Comparison of ENCODE assay signal across 9 mouse cellular contexts in the genomic region with DNA sequence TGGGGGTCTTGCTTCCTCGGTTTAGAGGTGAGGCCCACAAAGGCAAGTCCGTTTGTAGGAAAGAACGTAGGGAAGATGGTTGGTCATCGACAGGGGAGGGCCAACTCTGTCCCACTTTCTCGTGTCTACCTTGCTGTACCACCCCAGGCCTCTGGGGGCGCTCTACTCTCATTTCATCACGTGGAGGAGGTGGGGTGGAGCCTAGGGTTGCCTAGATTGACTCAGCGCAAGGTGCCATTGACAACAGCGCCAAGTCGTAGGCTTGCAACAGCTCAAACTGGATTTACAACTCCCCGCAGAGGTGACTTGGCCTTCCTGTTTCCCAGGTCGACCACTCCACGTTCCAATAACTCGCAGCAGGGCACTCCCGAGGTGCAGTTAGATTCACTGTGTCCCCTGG. TPM values are rescaled to one million over a fixed set of nuclear protein-coding genes. Genes with fewer than 3 reads are reported as not detected.
DNase-seq lines count a peak whose midpoint lies in the region; ATAC-seq lines count a peak whose summit lies in the region.
"Had no signal": no experiment of that assay in that cellular context is flagged by ENCODE, and none has a peak within 500 bp of the region (broad histone marks: within the 10 kb centered on the region; RNA-seq: fewer than 3 reads in every experiment).

No protein-coding gene starts in this region.

- 45% methylated on average over 15 of the region's 15 CpGs for WGBS in lung, embryonic 15.5 days
- 44% methylated on average over 15 of the region's 15 CpGs for WGBS in heart, embryonic 15.5 days

- H3K4me2 ChIP-seq in lung, embryonic 15.5 days: peak overlapping the region; percentile 30; the same call in 1 of the 2 replicates
- H3K4me2 ChIP-seq in heart, embryonic 15.5 days: peak overlapping the region; percentile 41

- no peak overlapping the region for H3K9ac ChIP-seq in lung, embryonic 15.5 days
- H3K9ac ChIP-seq in heart, embryonic 15.5 days: no peak overlapping the region

- peaks cover 8% of the 10 kb centered on the region; the same call in 1 of the 2 replicates for H3K4me1 ChIP-seq in lung, embryonic 15.5 days
- H3K4me1 ChIP-seq in heart, embryonic 15.5 days (replicated peaks): peaks cover 4% of the 10 kb centered on the region; the same call in 1 of the 2 replicates

- no peaks in the 10 kb centered on the region for H3K36me3 ChIP-seq in lung, embryonic 15.5 days
- no peaks in the 10 kb centered on the region for H3K36me3 ChIP-seq in heart, embryonic 15.5 days

- no peaks in the 10 kb centered on the region for H3K27me3 ChIP-seq in lung, embryonic 15.5 days
- H3K27me3 ChIP-seq in heart, embryonic 15.5 days: no peaks in the 10 kb centered on the region

- H3K4me3 ChIP-seq in lung, embryonic 15.5 days: no peak overlapping the region
- H3K4me3 ChIP-seq in heart, embryonic 15.5 days: no peak overlapping the region

- no peaks in the 10 kb centered on the region for H3K9me3 ChIP-seq in lung, embryonic 15.5 days
- no peaks in the 10 kb centered on the region for H3K9me3 ChIP-seq in heart, embryonic 15.5 days (replicated peaks)

- no peak for DNase-seq in lung, postnatal 25 days (ENCODE audit: low spot score)
- DNase-seq in R1 (ENCODE audit: low read depth, low spot score): peak; percentile 97
- DNase-seq in natural killer cell, adult 2 months (ENCODE audit: low spot score in 2 of 2): peak; percentile 21 to 22
- DNase-seq in urinary bladder, postnatal 25 days (ENCODE audit: low spot score): no peak
- DNase-seq in right cerebral cortex, postnatal 25 days: no peak
- DNase-seq: adrenal gland, postnatal 14 days; gastrocnemius, postnatal 36 days had no signal

- no peak for ATAC-seq in lung, embryonic 15.5 days (ENCODE audit: borderline replicate concordance, extremely low read depth, low FRiP score, low TSS enrichment)
- ATAC-seq in heart, embryonic 15.5 days (replicated peaks; ENCODE audit: insufficient number of reproducible peaks, insufficient read depth, low FRiP score, low read depth): no peak

- no peak overlapping the region for H3K27ac ChIP-seq in lung, embryonic 15.5 days
- no peak overlapping the region for H3K27ac ChIP-seq in heart, embryonic 15.5 days

RNA-seq across cellular contexts. Expression of a gene that starts 27.3 kb away (rescaled TPM):
- 6.8 and 8.4 TPM in 2 replicates for polyA plus RNA-seq in lung, embryonic 15.5 days (2015; fragmentation: Nextera tagmentation; extraction: Ambion mirVana)
- 0.55 and 0.94 TPM in 2 replicates for polyA plus RNA-seq in heart, embryonic 15.5 days (2015; fragmentation: Nextera tagmentation; extraction: Ambion mirVana)

Comparison
In these comparisons a context has a peak if more than half of its experiments do, and no peak if none do; other contexts are left out.
1. DNase-seq: peak in R1 (single experiment) and natural killer cell, adult 2 months (2 of 2); none in lung, postnatal 25 days (single experiment), urinary bladder, postnatal 25 days (single experiment) and right cerebral cortex, postnatal 25 days (single experiment).